Mouse (Mus musculus) lung, embryonic 15.5 days (tissue): ENCODE data around the gene Itgb1bp1. TPM values are rescaled to one million over a fixed set of nuclear protein-coding genes. Genes with fewer than 3 reads are reported as not detected.

ENCODE experiments used
- ATAC-seq: fragments of 200-750 bp; cut with Nextera tagmentation; 2 replicates; pipeline ENCODE4 v1.8.0; 2017; ENCODE audit warnings: moderate number of reproducible peaks, borderline replicate concordance; ENCODE audit not compliant: low FRiP score, low TSS enrichment; ENCODE audit errors: extremely low read depth
- H3K27ac ChIP-seq: fragments of 300-500 bp; sonication (generic); 2 replicates; pipeline ENCODE4 v1.5.1; 2015; ENCODE audit warnings: moderate library complexity, mild to moderate bottlenecking, inconsistent platforms
- H3K27me3 ChIP-seq: fragments of 300-500 bp; sonication (generic); 2 replicates; pipeline ENCODE4 v1.6.1; 2015; ENCODE audit warnings: inconsistent platforms
- H3K36me3 ChIP-seq: fragments of 300-500 bp; sonication (generic); 2 replicates; pipeline ENCODE4 v1.6.1; 2015; ENCODE audit warnings: inconsistent platforms
- H3K4me1 ChIP-seq: fragments of 300-500 bp; sonication (generic); 2 replicates; pipeline ENCODE4 v1.6.1; 2015; ENCODE audit warnings: inconsistent platforms
- H3K4me2 ChIP-seq: fragments of 300-500 bp; sonication (generic); 2 replicates; pipeline ENCODE4 v1.6.1; 2015; ENCODE audit warnings: inconsistent platforms, mild to moderate bottlenecking, moderate library complexity
- H3K4me3 ChIP-seq: fragments of 300-500 bp; sonication (generic); 2 replicates; pipeline ENCODE4 v1.5.1; 2015; ENCODE audit warnings: mild to moderate bottlenecking, inconsistent platforms
- H3K9ac ChIP-seq: fragments of 300-500 bp; sonication (generic); 2 replicates; pipeline ENCODE4 v1.6.1; 2015; ENCODE audit warnings: inconsistent platforms
- H3K9me3 ChIP-seq: fragments of 300-500 bp; sonication (generic); 2 replicates; pipeline ENCODE4 v1.6.1; 2016; ENCODE audit warnings: inconsistent platforms
- WGBS: fragments of 180-500 bp; shearing (Covaris S2); methylation state at CpG from one replicate; pipeline ENCODE4 v1.1.7; 2015; 5-methylcytosine and 5-hydroxymethylcytosine counted together
- polyA plus RNA-seq: library from polyadenylated mRNA; unstranded; fragments of >200 nt; fragmentation: Nextera tagmentation; extraction: Ambion mirVana; gene quantifications from 2 replicates; pipeline ENCODE4 v1.2.1, GENCODE M21; 2015

The Itgb1bp1 gene
- polyA plus RNA-seq, 1 experiment from 2014 or later = 54.7 TPM

DNA sequence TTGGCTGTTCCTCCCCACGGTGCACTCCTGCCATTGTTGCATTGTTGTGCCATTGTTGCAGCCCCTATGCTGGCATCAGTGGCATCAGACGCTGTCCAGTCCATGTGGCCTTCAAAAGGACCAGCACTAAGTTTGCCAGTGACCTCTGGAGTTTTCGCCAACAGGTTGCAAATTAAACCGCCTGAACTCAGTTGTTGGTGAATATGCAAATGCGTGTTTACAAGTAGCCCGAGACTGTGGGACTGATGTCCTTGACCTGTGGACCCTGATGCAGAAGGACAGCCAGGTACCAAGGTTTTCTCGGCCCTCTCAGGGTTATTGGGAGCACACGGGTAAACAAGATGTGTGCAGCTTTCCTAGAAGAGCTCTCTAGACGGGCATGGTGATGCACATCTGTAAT, 35.1 kb upstream of the Itgb1bp1 start:
- no peak for ATAC-seq
- no peaks in the 10 kb centered on the region for H3K9me3 ChIP-seq
- H3K9ac ChIP-seq = no peak overlapping the region
- no peaks in the 10 kb centered on the region for H3K27me3 ChIP-seq
- no peak overlapping the region for H3K4me2 ChIP-seq
- 81% methylated on average over 9 of the region's 9 CpGs for WGBS
- H3K4me1 ChIP-seq = peaks cover 4% of the 10 kb centered on the region; the same call in 1 of the 2 replicates
- H3K4me3 ChIP-seq = no peak overlapping the region
- H3K36me3 ChIP-seq = peaks cover 32% of the 10 kb centered on the region
- H3K27ac ChIP-seq = no peak overlapping the region

DNA sequence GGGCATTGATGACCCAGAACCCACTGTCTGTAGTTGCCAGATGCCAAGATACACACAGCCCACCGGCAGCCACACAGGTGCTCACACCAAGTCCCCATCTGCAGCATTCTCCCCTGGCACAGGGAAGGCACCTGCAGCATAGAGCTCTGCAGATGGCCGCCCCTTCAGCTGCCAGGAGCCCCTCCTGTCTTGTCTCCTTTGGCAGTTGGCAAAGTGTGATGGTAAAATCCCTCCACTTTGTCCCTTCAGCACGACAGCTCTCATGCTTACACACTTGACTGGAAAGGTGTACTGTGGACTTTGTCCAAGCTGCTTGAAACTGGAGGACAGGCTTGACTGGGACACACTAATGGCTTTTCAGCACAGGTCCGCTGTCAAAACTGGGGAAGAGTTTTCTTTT, 34.2 kb upstream of the Itgb1bp1 start:
- 73% methylated on average over 4 of the region's 4 CpGs for WGBS
- Histone ChIP-seq H3K4me1 (peaks cover 4% of the 10 kb centered on the region; the same call in 1 of the 2 replicates), H3K9me3 (no peaks in the 10 kb centered on the region), H3K27me3 (no peaks in the 10 kb centered on the region), H3K4me2 (no peak overlapping the region), H3K9ac (no peak overlapping the region), H3K27ac (no peak overlapping the region), H3K36me3 (peaks cover 25% of the 10 kb centered on the region), H3K4me3 (no peak overlapping the region)
- ATAC-seq = no peak

DNA sequence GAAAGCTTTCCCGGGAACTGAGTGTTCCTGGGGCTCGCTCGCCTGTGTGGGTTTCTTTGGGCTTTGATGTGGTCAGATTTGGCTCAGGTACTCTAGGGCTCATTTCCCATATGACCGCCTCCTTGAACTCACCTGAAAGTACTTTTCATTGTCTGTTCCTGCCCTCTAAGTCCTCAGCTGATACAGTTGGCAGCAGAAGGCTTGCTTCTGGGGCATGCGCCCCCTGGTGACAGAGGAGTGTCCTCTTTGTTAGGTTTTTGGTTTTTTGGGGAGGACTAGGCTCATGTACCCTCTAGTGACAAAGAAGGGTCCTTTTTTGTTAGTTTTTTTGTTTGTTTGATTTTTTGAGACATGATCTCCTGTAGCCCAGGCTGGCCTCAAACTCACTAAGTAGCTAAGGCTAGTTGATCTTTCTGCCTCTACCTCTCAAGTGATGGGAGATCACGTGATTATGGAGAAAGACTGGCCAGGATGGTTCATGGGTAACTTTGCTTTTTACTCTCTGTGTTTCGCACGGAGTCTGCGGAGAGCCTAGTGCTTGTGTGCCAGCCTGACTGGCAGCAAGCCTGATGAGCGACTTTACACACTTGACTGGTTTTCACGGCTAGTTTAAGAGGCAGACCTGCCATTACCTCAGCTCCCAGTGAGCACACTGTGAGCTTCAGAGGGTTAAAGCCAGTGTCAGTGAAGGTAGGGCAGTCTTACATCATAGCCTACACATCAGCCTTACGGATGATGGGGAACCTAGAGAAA, 32.2 kb upstream of the Itgb1bp1 start:
- peaks cover 4% of the 10 kb centered on the region; the same call in 1 of the 2 replicates for H3K4me1 ChIP-seq
- H3K27ac ChIP-seq = no peak overlapping the region
- no peak overlapping the region for H3K9ac ChIP-seq
- no peak overlapping the region for H3K4me2 ChIP-seq
- 74% methylated on average over 12 of the region's 12 CpGs for WGBS
- peaks cover 27% of the 10 kb centered on the region for H3K36me3 ChIP-seq
- H3K27me3 ChIP-seq = no peaks in the 10 kb centered on the region
- H3K4me3 ChIP-seq = no peak overlapping the region
- ATAC-seq = no peak
- H3K9me3 ChIP-seq = no peaks in the 10 kb centered on the region

DNA sequence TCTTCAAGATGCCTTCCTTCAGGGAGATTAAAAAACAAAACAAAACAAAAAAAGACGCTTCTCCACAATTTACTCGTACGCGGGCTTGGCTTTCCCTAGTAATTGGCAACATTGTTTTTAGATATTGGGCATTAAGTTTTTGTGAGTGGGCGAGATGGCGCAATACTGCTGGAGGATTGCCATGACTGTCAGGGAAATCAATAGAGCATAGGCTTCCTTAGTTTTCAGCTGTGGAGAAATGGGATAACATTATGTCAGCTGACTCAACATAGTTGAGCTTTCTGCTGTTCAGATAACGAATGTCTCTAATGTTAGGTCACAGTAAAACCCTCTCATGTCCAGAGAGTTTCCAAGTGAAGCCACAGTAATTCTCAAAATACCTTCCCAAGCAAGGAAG, 30.8 kb upstream of the Itgb1bp1 start:
- WGBS = 16% methylated on average over 7 of the region's 7 CpGs
- peaks cover 31% of the 10 kb centered on the region for H3K36me3 ChIP-seq
- H3K27ac ChIP-seq = peak overlapping the region; percentile 76; the same call in 1 of the 2 replicates
- H3K9me3 ChIP-seq = no peaks in the 10 kb centered on the region
- ATAC-seq = no peak
- no peaks in the 10 kb centered on the region for H3K27me3 ChIP-seq
- H3K4me2 ChIP-seq = peak overlapping the region; percentile 61
- H3K9ac ChIP-seq = peak overlapping the region; percentile 81
- H3K4me1 ChIP-seq = peaks cover 4% of the 10 kb centered on the region; the same call in 1 of the 2 replicates
- H3K4me3 ChIP-seq = peak overlapping the region; percentile 80

DNA sequence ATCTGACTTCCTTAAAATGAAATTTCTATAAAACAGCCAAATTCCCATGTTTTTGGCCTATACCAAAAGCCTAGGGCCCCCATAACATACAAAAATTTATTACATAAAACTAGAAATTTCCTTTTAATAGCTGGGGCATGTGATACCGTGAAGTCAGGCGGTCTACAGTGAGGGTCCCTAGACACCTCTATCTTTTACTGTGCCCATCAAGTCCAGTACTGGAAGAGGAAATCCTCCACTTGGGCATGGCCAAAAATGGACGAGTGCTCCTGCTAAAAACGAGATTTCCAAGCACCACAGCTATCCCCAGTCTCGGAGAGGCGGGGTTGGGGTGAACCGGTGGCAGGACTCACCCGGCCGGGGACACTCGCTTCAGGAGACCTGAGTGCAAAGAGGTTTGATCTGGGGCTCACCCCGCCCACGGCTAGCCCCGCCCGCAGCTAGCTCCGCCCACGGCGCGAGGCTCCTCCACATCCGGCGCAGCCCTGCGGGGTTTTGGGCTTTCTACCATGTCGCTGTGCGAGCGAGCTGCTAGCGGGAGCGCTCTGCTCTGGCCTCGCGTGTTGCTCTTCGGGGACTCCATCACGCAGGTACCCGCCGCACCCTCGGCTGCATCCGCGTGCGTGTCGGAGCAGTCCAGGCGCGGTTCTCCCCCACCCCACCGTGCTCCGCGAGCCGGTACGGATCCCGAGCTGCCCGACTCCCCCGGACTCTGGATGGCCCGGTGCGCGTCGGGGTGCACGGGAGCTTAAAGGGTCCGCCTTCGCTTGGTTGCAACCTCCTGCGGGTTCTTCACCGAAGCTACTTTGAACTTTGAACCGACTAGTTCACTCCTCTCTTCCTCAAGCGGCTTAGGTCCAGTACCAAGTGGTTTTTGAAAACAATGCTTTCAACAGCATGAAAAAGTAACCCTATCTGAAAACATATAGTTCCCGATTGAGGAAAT, 30.1 kb upstream of the Itgb1bp1 start, which contains the start of gene Iah1:
Iah1 (plus strand) TSS at position 467 of the 946 bp plus-strand sequence.
- WGBS = 2% methylated on average over 59 of the region's 59 CpGs
- peak; percentile 93 for ATAC-seq

DNA sequence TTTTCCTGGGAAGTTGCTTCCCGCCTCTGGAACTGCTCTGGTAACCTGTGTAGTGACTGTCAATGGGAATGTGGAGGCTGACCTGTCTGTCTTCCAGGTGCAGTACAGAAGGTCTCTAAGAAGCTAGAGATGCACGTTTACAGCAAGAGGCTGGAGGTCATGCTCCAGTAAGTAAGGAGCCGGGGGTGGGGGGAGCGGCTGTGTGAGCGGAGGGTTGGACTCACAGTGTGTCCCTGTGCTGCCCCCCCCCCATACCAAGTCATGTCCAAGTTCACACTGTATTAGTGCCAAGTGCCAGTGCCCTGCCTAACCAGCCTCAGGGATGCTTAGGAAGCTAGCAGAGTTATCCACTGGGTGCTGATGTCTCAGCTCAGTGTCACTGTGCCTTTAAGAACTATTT, 26.1 kb upstream of the Itgb1bp1 start:
- no peak for ATAC-seq
- WGBS = 88% methylated on average over 5 of the region's 5 CpGs
- no peaks in the 10 kb centered on the region for H3K9me3 ChIP-seq
- H3K4me3 ChIP-seq = no peak overlapping the region
- no peak overlapping the region for H3K27ac ChIP-seq
- peaks cover 74% of the 10 kb centered on the region for H3K36me3 ChIP-seq
- peaks cover 2% of the 10 kb centered on the region; the same call in 1 of the 2 replicates for H3K4me1 ChIP-seq
- H3K9ac ChIP-seq = no peak overlapping the region
- H3K4me2 ChIP-seq = no peak overlapping the region
- no peaks in the 10 kb centered on the region for H3K27me3 ChIP-seq

More for the DNA sequence above, 30.1 kb upstream of the Itgb1bp1 start, which contains the start of gene Iah1:
- peak within 1 kb of the TSS; percentile 80 for H3K4me3 ChIP-seq
- peaks cover 4% of the 10 kb centered on the region; the same call in 1 of the 2 replicates for H3K4me1 ChIP-seq
- H3K27ac ChIP-seq = peak within 1 kb of the TSS; percentile 76
- H3K27me3 ChIP-seq = no peaks in the 10 kb centered on the region
- peaks cover 36% of the 10 kb centered on the region for H3K36me3 ChIP-seq
- H3K9ac ChIP-seq = peak within 1 kb of the TSS; percentile 81
- H3K9me3 ChIP-seq = no peaks in the 10 kb centered on the region
- peak within 1 kb of the TSS; percentile 61 for H3K4me2 ChIP-seq

DNA sequence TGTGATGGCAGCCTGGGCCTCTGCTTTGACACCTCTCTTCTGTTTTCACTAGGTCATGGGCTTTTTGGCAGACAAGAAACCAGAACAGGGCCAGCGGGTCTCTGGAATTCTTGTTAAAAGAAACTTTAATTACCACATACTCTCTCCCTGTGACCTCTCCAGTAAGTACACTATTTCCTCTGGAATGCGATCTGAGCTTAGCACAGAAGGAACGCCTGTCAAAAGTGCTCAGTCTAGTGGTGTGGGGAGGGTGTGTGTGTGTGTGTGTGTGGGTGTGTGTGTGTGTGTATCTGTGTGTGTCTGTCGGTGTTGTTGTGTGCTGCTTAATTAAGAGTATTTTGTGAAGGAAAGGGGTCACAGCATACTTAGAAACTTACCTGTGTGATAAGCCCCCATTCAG, 20.6 kb upstream of the Itgb1bp1 start:
- 81% methylated on average over 4 of the region's 4 CpGs for WGBS
- H3K36me3 ChIP-seq = peaks cover 87% of the 10 kb centered on the region
- no peak for ATAC-seq

DNA sequence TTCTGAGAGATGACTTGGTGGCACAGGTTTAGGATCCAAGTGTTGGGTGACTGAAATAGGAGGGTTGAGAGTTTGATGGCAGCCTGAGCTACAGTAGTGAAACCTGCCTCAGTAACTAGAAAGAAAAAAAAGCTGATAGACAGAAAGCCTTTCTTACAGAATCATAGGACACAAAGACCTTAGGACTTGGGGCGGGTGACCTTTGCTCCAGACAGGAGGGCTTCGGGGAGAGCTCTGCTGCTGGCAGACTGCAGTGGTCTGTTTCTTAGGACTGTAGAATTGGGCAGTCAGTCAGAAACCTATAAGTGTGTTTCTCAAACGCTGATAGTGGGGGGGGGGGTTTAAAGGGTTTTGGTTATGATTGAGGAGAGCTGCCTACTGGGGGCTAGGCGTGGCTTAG, 19.7 kb upstream of the Itgb1bp1 start:
- no peak for ATAC-seq
- 95% methylated on average over 4 of the region's 4 CpGs for WGBS
- no peak overlapping the region for H3K9ac ChIP-seq
- H3K36me3 ChIP-seq = peaks cover 85% of the 10 kb centered on the region
- H3K4me3 ChIP-seq = no peak overlapping the region
- H3K9me3 ChIP-seq = no peaks in the 10 kb centered on the region
- H3K4me1 ChIP-seq = no peaks in the 10 kb centered on the region
- no peak overlapping the region for H3K27ac ChIP-seq
- no peak overlapping the region for H3K4me2 ChIP-seq
- H3K27me3 ChIP-seq = no peaks in the 10 kb centered on the region

More for the DNA sequence above, 20.6 kb upstream of the Itgb1bp1 start:
- H3K27me3 ChIP-seq = no peaks in the 10 kb centered on the region
- no peak overlapping the region for H3K27ac ChIP-seq
- H3K9ac ChIP-seq = no peak overlapping the region
- H3K9me3 ChIP-seq = no peaks in the 10 kb centered on the region
- no peak overlapping the region for H3K4me3 ChIP-seq
- H3K4me1 ChIP-seq = no peaks in the 10 kb centered on the region
- H3K4me2 ChIP-seq = no peak overlapping the region

DNA sequence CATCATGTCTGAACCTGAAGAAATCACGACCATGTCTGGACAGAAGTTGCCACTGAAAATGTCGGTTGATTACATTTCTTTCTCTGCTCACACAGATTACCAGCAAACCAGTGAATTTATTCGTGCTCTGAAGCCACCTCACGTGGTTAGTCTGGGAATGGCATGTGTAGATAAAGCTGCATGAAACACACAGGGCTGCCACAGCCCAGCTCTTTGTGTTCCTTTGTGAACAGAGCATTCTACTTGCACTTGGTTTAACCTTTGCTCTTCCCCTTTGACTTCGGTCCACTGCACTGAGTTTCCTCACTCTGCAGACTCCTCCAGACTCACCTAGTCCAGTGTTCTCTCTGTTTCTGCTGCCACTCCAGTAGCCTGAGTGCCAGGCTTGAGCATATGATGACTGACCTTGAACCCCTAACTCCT, 16.3 kb upstream of the Itgb1bp1 start:
- Histone ChIP-seq H3K36me3 (peaks cover 77% of the 10 kb centered on the region), H3K4me1 (no peaks in the 10 kb centered on the region), H3K4me2 (no peak overlapping the region), H3K27ac (no peak overlapping the region), H3K4me3 (no peak overlapping the region), H3K9me3 (no peaks in the 10 kb centered on the region), H3K27me3 (no peaks in the 10 kb centered on the region), H3K9ac (no peak overlapping the region)
- WGBS = 74% methylated on average over 5 of the region's 5 CpGs
- ATAC-seq = no peak

DNA sequence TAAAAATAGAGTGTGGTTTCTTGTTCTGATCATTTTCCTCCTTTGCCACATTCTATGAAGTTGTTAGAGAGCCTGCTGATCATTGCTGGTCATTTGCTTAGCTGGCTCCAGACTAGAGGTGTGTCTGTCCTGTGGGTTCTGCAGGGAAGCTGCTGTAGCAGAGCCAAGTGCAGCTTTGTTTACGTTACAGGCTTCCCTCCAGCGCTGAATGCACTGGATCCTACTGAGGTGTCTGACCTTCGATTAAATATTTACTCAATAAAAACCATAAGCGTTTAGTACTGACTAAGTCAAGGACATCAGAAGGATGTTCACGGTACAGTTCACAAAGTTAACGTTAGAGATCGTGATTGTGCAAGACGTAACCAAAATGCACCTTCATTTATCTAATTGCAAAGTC, 15.8 kb upstream of the Itgb1bp1 start:
- H3K27me3 ChIP-seq = no peaks in the 10 kb centered on the region
- H3K27ac ChIP-seq = no peak overlapping the region
- ATAC-seq = no peak
- H3K4me3 ChIP-seq = no peak overlapping the region
- WGBS = 53% methylated on average over 8 of the region's 8 CpGs
- H3K36me3 ChIP-seq = peaks cover 78% of the 10 kb centered on the region
- no peaks in the 10 kb centered on the region for H3K4me1 ChIP-seq
- no peak overlapping the region for H3K9ac ChIP-seq
- no peaks in the 10 kb centered on the region for H3K9me3 ChIP-seq
- no peak overlapping the region for H3K4me2 ChIP-seq

DNA sequence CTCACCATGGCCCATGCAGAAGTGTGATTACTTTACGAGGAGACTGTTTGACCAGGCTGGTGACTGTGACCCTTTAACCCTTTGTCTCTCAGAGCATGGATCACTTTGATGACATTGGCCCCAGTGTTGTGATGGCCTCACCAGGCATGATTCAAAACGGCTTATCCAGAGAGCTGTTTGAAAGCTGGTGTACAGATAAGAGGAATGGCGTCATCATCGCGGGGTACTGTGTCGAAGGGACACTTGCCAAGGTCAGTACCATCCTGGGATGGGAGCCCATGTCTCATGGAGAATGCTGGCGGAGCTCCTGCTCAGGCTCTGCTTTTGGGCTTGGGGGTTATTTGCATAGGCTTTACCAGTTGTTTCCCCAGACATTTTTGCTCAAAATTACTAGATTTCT, 15.2 kb upstream of the Itgb1bp1 start:
- Histone ChIP-seq H3K27me3 (no peaks in the 10 kb centered on the region), H3K4me2 (no peak overlapping the region), H3K4me1 (no peaks in the 10 kb centered on the region), H3K9me3 (no peaks in the 10 kb centered on the region), H3K27ac (no peak overlapping the region), H3K36me3 (peaks cover 78% of the 10 kb centered on the region), H3K9ac (no peak overlapping the region), H3K4me3 (no peak overlapping the region)
- 78% methylated on average over 7 of the region's 7 CpGs for WGBS
- no peak for ATAC-seq

DNA sequence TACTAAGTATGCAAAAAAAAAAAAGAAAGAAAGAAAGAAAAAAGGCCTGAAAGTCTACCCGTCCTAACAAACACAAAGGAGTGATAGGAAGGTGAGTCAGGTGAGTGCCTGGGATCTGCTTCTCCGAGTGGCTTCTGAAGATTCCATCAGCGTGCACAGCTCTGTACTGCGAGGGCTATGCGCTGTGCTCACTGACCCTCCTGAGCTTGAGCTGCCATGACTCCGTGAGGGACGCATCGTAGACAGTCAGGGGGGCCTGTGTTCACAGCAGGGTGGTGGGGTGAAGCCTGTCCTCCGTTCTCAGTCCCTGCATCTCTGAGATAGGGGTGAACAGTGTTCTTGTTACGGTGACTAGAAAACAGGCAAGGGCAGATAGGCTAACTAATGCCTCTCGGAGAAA, 12.8 kb upstream of the Itgb1bp1 start:
- Histone ChIP-seq H3K36me3 (peaks cover 84% of the 10 kb centered on the region), H3K9ac (no peak overlapping the region), H3K4me3 (no peak overlapping the region), H3K27me3 (no peaks in the 10 kb centered on the region), H3K9me3 (no peaks in the 10 kb centered on the region), H3K4me1 (no peaks in the 10 kb centered on the region), H3K4me2 (no peak overlapping the region), H3K27ac (no peak overlapping the region)
- 90% methylated on average over 11 of the region's 11 CpGs for WGBS
- ATAC-seq = no peak
